Mouse (Mus musculus) forebrain, embryonic 15.5 days (tissue): Measurements from ENCODE around the gene Adamts10. TPM values are rescaled to one million over a fixed set of nuclear protein-coding genes. Genes with fewer than 3 reads are reported as not detected.

ENCODE experiments used
- ATAC-seq: fragments of 200-750 bp; cut with Nextera tagmentation; replicated peaks from 2 replicates; pipeline ENCODE4 v1.8.0; 2017; ENCODE audit warnings: mild to moderate bottlenecking, moderate TSS enrichment, moderate library complexity
- H3K27ac ChIP-seq: fragments of 300-500 bp; sonication (generic); replicated peaks from 2 replicates; pipeline ENCODE4 v1.5.1; 2015; ENCODE audit warnings: mild to moderate bottlenecking, inconsistent platforms
- H3K27me3 ChIP-seq: fragments of 300-500 bp; sonication (generic); 2 replicates; pipeline ENCODE4 v1.6.1; 2015; ENCODE audit warnings: inconsistent platforms
- H3K36me3 ChIP-seq: fragments of 300-500 bp; sonication (generic); 2 replicates; pipeline ENCODE4 v1.6.1; 2015; ENCODE audit warnings: mild to moderate bottlenecking, inconsistent platforms
- H3K4me1 ChIP-seq: fragments of 300-500 bp; sonication (generic); 2 replicates; pipeline ENCODE4 v1.6.1; 2015; ENCODE audit warnings: inconsistent platforms
- H3K4me2 ChIP-seq: fragments of 300-500 bp; sonication (generic); replicated peaks from 2 replicates; pipeline ENCODE4 v1.6.1; 2015; ENCODE audit warnings: mild to moderate bottlenecking, inconsistent platforms
- H3K4me3 ChIP-seq: fragments of 300-500 bp; sonication (generic); 2 replicates; pipeline ENCODE4 v1.5.1; 2015; ENCODE audit warnings: mild to moderate bottlenecking, inconsistent platforms
- H3K9ac ChIP-seq: fragments of 300-500 bp; sonication (generic); replicated peaks from 2 replicates; pipeline ENCODE4 v1.6.1; 2015; ENCODE audit warnings: mild to moderate bottlenecking, inconsistent platforms
- H3K9me3 ChIP-seq: fragments of 300-500 bp; sonication (generic); 2 replicates; pipeline ENCODE4 v1.6.1; 2016; ENCODE audit warnings: inconsistent platforms
- WGBS: fragments of 180-500 bp; shearing (Covaris S2); methylation state at CpG from one replicate; pipeline ENCODE4 v1.1.7; 2015; ENCODE audit warnings: mixed read lengths; 5-methylcytosine and 5-hydroxymethylcytosine counted together
- polyA plus RNA-seq: library from polyadenylated mRNA; unstranded; fragments of >200 nt; fragmentation: Nextera tagmentation; extraction: Ambion mirVana; gene quantifications from 2 replicates; pipeline ENCODE4 v1.2.1, GENCODE M21; 2015

The Adamts10 gene
- 37.8 and 40.7 TPM in 2 replicates for polyA plus RNA-seq

DNA sequence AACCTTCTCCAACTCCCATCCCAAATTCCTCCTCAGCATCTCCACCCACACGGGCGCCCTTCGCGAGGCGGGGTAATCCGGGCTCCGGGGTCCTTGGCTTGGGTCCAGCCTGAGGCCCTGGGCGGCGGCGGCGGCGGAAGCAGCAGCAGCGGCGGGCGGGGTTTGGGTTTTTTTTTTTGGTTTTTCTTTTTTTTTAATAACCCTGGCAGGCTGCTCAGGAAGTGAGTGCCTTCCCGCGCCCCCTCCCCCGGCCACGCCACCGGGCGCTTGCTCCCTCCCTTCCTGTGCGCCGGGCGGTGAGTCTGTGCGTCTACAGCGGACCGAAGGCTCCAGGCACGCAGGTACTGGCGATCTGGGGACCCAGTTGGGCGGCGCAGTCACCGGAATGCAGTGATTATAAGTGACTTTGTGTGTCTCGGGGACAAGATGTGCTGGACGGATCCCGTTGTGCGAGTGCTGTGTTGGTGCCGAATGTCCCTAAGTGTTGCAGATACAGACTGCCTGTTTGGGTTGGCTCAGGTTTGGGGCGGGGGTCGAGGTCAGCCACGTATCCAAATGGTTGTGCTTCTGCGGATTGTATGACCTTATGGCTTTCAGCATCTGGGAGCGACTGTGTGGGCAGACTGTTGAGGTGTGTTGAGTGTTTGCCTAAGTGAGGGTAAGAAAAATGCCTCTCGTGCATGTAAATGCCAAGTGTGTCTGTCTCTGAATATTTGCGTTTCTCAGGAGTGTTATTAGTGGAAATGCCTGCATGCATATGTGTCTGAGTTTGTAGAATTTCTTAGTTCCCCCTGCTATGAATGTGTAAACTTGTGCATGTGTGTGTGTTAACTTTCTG is at the start of gene Adamts10:
Gene Adamts10, plus strand, starts transcription at position 287 of the 838 bp plus-strand sequence.
- peak; percentile 46 for ATAC-seq
- H3K9ac ChIP-seq, result peak within 1 kb of the TSS; percentile 76
- H3K27me3 ChIP-seq, result no peaks in the 10 kb centered on the region
- peak within 1 kb of the TSS; percentile 75 for H3K27ac ChIP-seq
- WGBS, result under 1% methylated on average over 44 of the region's 44 CpGs
- H3K36me3 ChIP-seq, result peaks cover 6% of the 10 kb centered on the region; the same call in 1 of the 2 replicates
- H3K9me3 ChIP-seq, result no peaks in the 10 kb centered on the region
- H3K4me2 ChIP-seq, result peak within 1 kb of the TSS; percentile 61
- peak within 1 kb of the TSS; percentile 68 for H3K4me3 ChIP-seq
- peaks cover 24% of the 10 kb centered on the region for H3K4me1 ChIP-seq

DNA sequence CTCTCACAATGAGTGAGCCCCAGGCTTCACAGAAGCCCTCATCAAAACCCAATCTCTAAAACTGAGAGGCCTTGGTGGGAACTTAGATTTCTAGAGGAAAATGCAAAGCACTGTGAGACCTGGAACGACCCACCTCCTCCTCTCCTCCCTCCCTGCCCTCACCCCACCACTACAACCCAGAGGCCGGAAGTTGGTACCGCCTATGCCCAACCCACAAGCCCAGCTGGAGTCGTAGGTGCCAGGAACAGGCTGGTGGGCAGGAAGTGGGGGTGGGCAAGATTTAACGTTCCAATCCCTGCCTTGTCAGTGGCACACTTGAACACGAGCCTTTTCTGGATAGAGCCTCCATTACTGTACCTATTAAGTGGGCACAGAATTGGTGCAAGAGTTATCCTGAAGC is 40.0 kb upstream of the Adamts10 start:
- no peak overlapping the region for H3K9ac ChIP-seq
- H3K4me3 ChIP-seq, result no peak overlapping the region
- no peaks in the 10 kb centered on the region for H3K27me3 ChIP-seq
- H3K36me3 ChIP-seq, result no peaks in the 10 kb centered on the region
- 65% methylated on average over 6 of the region's 6 CpGs for WGBS
- no peaks in the 10 kb centered on the region for H3K9me3 ChIP-seq
- H3K27ac ChIP-seq, result no peak overlapping the region
- ATAC-seq, result no peak
- H3K4me2 ChIP-seq, result no peak overlapping the region
- H3K4me1 ChIP-seq, result peaks cover 13% of the 10 kb centered on the region

DNA sequence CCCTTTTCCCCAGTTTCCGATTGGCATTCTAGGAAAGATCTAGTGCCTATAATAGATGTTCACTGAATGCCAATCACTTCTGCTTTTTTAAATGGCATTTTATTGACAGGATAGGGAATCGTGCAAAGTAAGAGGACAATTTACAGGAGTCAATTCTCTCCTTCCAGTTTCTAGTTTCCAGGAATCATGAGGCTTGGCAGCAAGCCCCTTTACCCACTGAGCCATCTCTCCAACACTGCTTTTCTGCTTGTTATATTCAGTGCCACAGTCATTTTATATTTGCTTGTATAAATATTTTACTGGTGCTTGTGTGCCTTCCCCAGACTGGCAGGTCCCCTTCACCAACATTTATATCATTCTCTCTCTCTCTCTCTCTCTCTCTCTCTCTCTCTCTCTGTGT is 36.8 kb upstream of the Adamts10 start:
- Histone ChIP-seq H3K27ac (no peak overlapping the region), H3K4me1 (peaks cover 13% of the 10 kb centered on the region), H3K4me2 (no peak overlapping the region), H3K4me3 (no peak overlapping the region), H3K9me3 (no peaks in the 10 kb centered on the region), H3K27me3 (no peaks in the 10 kb centered on the region), H3K9ac (no peak overlapping the region), H3K36me3 (no peaks in the 10 kb centered on the region)
- 68% methylated on average over 2 of the region's 2 CpGs for WGBS
- no peak for ATAC-seq

DNA sequence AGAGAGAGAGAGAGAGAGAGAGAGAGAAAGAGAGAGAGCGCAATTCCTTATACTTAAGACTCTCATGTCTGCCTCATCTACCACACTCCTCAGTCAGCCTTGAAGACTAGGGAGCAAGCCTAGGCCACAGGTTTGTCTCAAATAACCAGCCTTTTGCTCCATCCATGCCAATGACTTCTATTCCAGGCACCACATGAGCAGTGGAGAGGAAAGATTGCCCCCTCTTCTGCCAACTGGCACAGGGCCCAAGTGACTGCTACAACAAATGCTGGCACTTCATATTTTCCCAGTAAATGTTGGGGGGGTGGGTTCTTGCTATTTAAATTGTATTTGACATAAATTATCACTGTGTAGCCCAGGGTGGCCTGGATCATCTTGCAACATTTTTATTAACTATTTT is 36.4 kb upstream of the Adamts10 start:
- Histone ChIP-seq H3K36me3 (no peaks in the 10 kb centered on the region), H3K4me3 (no peak overlapping the region), H3K9ac (no peak overlapping the region), H3K9me3 (no peaks in the 10 kb centered on the region), H3K27ac (no peak overlapping the region), H3K4me2 (no peak overlapping the region), H3K4me1 (peaks cover 13% of the 10 kb centered on the region), H3K27me3 (no peaks in the 10 kb centered on the region)
- 90% methylated on average over 1 of the region's 1 CpGs for WGBS
- ATAC-seq, result no peak

DNA sequence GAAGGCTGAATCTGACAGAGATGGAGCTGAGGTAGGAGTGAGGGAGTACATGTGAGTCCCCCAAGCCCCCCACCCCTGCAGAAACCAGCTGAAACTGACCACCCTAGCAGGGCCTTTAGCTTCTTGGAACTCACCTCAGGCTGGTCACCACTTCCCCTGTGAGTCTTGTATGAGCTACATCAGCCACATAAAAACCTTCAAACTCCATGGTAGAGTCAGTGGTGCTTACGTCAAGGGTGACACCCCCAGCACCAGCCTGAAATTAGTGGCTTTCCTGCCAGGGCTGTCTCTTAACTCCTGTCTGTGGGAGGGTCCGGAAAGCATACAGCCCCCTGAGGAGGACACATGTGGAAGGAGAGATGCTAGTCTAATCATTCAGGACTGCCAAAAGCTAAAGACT is 32.6 kb upstream of the Adamts10 start:
- H3K4me2 ChIP-seq, result no peak overlapping the region
- H3K27me3 ChIP-seq, result no peaks in the 10 kb centered on the region
- no peak overlapping the region for H3K4me3 ChIP-seq
- H3K9ac ChIP-seq, result no peak overlapping the region
- ATAC-seq, result no peak
- no peaks in the 10 kb centered on the region for H3K9me3 ChIP-seq
- H3K36me3 ChIP-seq, result no peaks in the 10 kb centered on the region
- H3K4me1 ChIP-seq, result peaks cover 13% of the 10 kb centered on the region
- H3K27ac ChIP-seq, result no peak overlapping the region
- 89% methylated on average over 2 of the region's 2 CpGs for WGBS

DNA sequence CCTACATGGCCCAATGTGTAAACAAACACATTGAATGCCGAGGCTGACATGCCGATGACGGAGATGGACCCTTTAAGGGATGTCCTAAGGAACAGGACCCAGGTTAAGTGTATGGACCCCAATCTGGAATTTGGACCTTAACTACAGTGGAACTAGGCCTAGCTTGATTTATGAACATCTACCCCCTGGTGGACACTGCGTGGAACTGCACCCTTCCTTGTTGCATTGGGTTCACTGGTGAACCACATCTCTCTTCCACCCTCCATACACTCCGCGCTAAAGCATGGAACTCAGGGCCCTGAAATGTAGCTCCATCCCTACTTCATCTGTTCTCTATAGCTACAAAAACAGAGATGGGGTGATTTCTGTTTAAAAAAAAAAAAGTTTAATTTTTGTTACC is 30.9 kb upstream of the Adamts10 start:
- 0 out of 2 replicates have a peak, but pooled peaks cover under 1% of the 10 kb centered on the region for H3K4me1 ChIP-seq
- H3K4me3 ChIP-seq, result no peak overlapping the region
- no peak for ATAC-seq
- no peaks in the 10 kb centered on the region for H3K9me3 ChIP-seq
- H3K9ac ChIP-seq, result no peak overlapping the region
- H3K4me2 ChIP-seq, result no peak overlapping the region
- no peaks in the 10 kb centered on the region for H3K36me3 ChIP-seq
- no peaks in the 10 kb centered on the region for H3K27me3 ChIP-seq
- WGBS, result 68% methylated on average over 6 of the region's 6 CpGs
- H3K27ac ChIP-seq, result no peak overlapping the region

DNA sequence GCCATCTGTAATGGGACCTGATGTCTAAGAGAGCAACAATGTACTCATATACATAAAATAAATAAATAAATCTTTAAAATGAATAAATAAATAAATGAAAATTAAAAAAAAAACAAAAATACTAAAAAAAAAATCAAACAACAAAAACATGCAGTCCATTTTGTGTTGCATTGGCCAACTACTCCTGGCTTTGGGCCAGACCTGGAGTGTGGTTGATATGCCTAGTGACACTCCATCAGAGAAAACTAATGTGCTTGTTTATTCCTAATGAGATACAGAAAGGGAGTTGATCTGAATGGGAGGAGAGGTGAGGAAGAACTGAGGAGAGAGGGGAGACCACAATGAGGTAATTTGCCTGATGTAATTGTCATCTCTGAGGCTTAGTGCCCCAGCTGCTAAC is 29.4 kb upstream of the Adamts10 start:
- H3K4me3 ChIP-seq, result no peak overlapping the region
- no peaks in the 10 kb centered on the region for H3K4me1 ChIP-seq
- H3K9me3 ChIP-seq, result no peaks in the 10 kb centered on the region
- H3K4me2 ChIP-seq, result no peak overlapping the region
- H3K27ac ChIP-seq, result no peak overlapping the region
- H3K36me3 ChIP-seq, result no peaks in the 10 kb centered on the region
- no peaks in the 10 kb centered on the region for H3K27me3 ChIP-seq
- ATAC-seq, result no peak
- H3K9ac ChIP-seq, result no peak overlapping the region

DNA sequence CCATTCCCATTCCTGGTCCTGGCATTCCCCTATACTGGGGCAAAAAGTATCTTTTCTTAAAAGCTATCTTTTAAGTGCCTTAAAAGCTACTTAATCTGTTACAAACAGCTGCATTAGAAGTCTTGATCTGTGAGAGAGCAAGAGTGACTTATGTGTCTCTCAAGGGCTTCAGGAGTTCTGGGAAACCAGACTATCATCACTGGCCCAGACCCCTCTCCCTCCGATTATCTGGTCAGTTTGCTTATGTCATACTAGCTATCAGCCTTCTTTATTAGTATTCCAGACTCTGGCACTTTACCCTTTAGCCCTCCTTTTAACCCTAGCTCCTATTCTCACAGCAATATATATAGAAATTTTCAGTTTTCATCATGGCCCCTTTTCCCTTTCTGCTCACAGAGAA is 25.1 kb upstream of the Adamts10 start:
- H3K9me3 ChIP-seq, result no peaks in the 10 kb centered on the region
- 93% methylated on average over 1 of the region's 1 CpGs for WGBS
- no peak overlapping the region for H3K27ac ChIP-seq
- no peak overlapping the region for H3K9ac ChIP-seq
- no peak overlapping the region for H3K4me2 ChIP-seq
- ATAC-seq, result no peak
- no peaks in the 10 kb centered on the region for H3K27me3 ChIP-seq
- no peak overlapping the region for H3K4me3 ChIP-seq
- H3K4me1 ChIP-seq, result 0 out of 2 replicates have a peak, but pooled peaks cover 2% of the 10 kb centered on the region
- H3K36me3 ChIP-seq, result no peaks in the 10 kb centered on the region

DNA sequence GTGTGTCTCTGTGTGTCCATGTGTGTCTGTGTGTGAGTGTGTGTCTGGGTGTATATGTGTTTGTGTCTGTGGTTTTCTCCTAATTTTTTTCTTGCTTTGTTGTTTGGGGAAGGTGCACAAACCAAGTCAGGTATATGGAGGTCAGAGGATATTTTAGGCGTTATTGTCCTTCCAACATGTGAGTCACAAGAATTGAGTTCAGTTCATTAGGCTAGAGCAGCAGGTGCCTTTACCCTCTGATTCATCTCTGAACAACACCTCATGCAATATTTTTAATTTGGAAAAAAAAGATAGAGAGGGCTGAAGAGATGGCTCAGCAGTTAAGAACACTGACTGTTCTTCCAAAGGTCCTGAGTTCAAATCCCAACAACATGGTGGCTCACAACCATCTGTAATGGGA is 15.6 kb upstream of the Adamts10 start:
- no peaks in the 10 kb centered on the region for H3K9me3 ChIP-seq
- no peak overlapping the region for H3K4me3 ChIP-seq
- H3K27ac ChIP-seq, result no peak overlapping the region
- 0 out of 2 replicates have a peak, but pooled peaks cover 3% of the 10 kb centered on the region for H3K4me1 ChIP-seq
- H3K27me3 ChIP-seq, result no peaks in the 10 kb centered on the region
- H3K9ac ChIP-seq, result no peak overlapping the region
- H3K4me2 ChIP-seq, result no peak overlapping the region
- ATAC-seq, result no peak
- 97% methylated on average over 1 of the region's 1 CpGs for WGBS
- no peaks in the 10 kb centered on the region for H3K36me3 ChIP-seq

DNA sequence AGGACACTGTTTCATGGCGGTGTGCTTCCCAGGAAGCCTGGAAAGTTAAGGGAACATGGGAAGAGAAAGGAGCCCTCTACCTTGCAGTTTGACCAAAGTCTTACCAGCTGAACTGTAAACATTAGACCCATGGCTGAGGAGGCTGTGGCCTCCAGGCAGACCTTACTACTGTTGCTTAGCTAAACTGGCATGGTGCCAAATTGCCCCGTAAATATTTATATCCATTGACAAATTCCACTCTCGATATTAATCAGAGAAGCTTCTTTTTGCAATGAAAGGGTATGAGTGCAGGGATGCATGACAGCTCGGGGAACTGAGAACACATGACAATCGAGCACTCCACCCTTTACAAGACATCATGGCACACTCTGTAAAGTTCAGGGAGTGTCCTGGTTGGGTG is 13.8 kb upstream of the Adamts10 start:
- Histone ChIP-seq H3K4me2 (no peak overlapping the region), H3K27ac (no peak overlapping the region), H3K4me3 (no peak overlapping the region), H3K27me3 (no peaks in the 10 kb centered on the region), H3K9me3 (no peaks in the 10 kb centered on the region), H3K4me1 (no peaks in the 10 kb centered on the region), H3K36me3 (no peaks in the 10 kb centered on the region), H3K9ac (no peak overlapping the region)
- no peak for ATAC-seq
- WGBS, result 70% methylated on average over 5 of the region's 5 CpGs

DNA sequence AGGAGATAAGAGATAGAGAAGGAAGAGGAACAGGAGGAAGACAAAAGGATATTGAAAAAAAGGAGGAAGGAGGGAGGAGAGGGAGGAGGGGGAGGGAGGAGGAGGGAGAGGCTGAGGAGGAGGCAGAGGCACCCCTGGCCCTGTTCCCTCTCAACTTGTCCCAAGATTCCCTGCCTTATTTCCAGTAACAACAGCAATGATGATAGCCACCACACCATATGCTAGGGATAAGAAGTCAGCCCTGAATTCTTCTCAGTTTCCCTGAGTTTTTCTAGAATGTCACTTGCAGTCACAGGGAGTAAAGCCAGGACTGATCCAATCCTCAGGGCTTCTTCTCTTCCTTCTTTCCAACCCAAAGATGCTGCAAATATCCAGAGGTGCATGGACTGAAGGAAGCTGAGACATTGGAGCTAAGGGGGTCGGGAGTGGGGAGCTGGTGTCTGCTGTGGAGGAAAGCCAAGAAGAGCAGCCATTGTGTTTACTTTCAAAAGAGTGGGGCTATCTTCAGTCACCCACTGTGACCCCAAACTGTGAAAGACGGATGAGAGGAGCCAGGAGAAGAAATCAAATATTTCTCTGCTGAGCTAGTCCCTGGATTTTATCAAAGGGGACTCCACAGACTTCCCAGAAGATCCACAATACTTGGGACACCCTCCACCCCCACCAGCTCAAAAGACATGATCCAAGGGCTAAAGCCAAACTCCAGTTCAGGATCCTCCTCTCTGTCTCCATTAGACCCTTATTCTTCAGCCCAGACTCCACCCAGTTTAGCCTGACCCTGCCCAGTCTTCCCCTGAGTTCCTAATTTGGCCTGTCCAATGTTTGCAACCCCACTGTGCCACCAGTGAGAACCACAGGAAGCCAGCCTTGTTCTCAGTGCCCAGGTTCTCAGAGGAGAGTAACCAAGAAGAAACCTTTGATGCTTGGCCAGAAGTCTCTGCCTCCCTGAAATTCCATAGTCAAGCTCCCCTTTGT is 11.3 kb upstream of the Adamts10 start:
- H3K27me3 ChIP-seq, result no peaks in the 10 kb centered on the region

DNA sequence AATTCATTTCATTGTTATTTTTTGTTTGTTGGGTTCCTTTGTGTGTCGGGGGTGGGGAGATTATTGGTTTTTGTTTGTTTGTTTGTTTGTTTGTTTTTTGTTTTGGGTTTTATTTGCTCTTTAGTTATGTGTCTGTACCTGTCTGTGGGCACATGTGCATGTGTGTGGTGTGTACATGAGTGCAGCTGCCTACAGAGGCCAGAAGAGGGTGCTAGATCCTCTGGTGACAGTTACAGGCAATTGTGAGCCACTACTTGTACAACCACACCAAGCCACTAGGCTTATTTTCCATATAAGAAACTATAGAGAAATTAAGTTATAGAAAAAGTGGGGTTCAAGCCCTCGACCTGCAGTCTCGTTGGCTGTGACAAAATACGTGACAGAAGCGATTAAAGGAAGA is 10.1 kb upstream of the Adamts10 start:
- WGBS, result 87% methylated on average over 5 of the region's 5 CpGs
- no peak overlapping the region for H3K4me3 ChIP-seq
- H3K36me3 ChIP-seq, result no peaks in the 10 kb centered on the region
- no peak overlapping the region for H3K4me2 ChIP-seq
- H3K4me1 ChIP-seq, result no peaks in the 10 kb centered on the region
- no peak for ATAC-seq
- no peak overlapping the region for H3K9ac ChIP-seq
- H3K27me3 ChIP-seq, result no peaks in the 10 kb centered on the region
- H3K27ac ChIP-seq, result no peak overlapping the region
- no peaks in the 10 kb centered on the region for H3K9me3 ChIP-seq

More for the DNA sequence above, 11.3 kb upstream of the Adamts10 start:
- 30% methylated on average over 2 of the region's 2 CpGs for WGBS
- H3K36me3 ChIP-seq, result no peaks in the 10 kb centered on the region
- no peaks in the 10 kb centered on the region for H3K4me1 ChIP-seq
- no peak overlapping the region for H3K9ac ChIP-seq
- H3K9me3 ChIP-seq, result no peaks in the 10 kb centered on the region
- no peak for ATAC-seq
- no peak overlapping the region for H3K4me3 ChIP-seq
- no peak overlapping the region for H3K4me2 ChIP-seq
- H3K27ac ChIP-seq, result no peak overlapping the region
